Mouse (Mus musculus): ENCODE measurements around the gene Zbtb25.

Zbtb25 gene

GRCm38 (mm10) chr12:76369206-76369977 lies at the start of gene Zbtb25:
Gene Zbtb25, minus strand, starts transcription at chr12:76369602.
- peak; percentile 99 for DNase-seq

DNA sequence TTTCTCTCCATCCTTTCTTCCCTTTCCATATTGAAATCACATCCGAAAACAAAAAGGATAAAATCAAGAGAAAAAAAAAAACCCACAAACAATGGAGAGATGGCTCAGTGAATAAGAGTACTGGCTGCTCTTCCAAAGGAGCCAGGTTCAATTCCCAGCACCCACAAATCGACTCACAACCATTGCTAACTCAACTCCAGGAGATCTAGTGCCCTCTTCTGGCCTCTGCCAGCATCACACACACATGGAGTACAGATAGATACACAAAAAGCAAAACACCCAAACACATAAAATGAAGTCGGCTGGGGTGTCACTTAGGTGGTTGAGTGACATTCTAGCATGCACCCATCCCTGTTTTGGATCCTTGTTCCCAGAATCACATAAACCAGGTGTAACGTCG lies 48.9 kb upstream of the Zbtb25 start:
- DNase-seq, result no peak

- DNase-seq, result peak; percentile 95
Observed at GRCm38 (mm10) chr12:76417433-76417854, 48.0 kb upstream of the Zbtb25 start, which contains the start of gene Ppp1r36. Gene Ppp1r36, plus strand, starts transcription at chr12:76417538.

DNA sequence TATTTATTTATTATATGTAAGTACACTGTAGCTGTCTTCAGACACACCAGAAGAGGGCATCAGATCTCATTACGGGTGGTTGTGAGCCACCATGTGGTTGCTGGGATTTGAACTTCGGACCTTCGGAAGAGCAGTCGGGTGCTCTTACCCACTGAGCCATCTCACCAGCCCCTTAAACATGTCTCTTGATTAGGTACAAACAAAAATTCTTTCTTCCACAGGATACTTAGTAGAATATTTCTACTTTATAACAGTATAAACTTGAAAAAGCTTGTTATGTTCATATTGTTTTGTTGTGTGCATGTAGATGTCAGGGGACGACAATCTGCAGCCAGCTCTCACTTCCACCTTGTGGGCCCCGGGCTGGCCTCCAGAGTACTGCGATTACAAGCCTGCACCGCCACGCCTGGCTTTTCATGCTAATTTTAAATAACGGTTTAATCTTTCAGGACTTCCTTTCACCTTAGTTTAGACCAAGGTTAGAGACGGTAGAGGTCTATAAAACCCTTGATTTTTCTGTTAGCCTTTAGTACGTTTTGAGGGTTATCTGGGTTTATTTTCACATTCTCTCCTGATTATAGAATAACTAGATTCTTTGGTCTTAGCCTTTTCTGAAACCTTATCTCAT lies 46.1 kb upstream of the Zbtb25 start:
- DNase-seq, result no peak

DNA sequence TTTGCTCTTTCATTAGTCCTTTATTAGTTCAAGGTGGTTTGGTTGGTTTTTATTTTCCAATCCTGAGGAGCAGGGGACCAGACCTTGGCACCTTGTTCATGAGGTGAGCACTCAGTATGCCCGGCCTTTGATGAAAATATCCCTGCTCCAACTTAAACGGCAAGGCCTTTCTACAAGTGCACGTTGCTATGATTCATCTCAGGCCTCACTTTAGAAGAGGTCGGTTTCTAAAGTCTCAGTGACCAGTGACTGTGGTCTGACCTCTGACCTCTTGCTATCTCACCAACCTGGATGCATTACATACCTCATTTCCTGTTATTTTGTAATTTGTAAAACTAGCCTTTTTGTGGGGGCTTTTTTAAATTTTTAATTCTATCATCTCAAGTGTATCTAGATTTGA lies 39.8 kb upstream of the Zbtb25 start:
- peak; percentile 73 for DNase-seq

DNA sequence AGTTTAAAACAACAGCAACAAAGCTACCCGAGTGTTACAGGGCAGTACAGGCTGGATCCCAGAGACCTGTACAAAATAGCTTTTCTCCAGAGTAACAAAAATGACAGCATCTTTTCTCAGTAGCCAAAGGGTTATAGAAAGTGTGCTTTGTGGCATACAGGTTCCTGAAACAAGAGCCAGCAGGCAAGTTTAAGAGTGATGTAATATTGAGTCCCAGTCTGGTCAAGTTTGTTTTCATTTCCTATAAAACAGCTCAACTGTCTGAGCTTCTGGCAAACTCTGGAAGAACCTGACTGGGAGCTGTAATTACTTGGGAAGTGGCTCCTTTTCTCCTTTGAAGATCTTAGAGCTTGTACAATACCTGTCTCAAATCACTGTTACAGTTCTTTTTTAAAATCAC lies 37.8 kb upstream of the Zbtb25 start:
- no peak for DNase-seq

GRCm38 (mm10) chr12:76405971-76406370 lies 36.6 kb upstream of the Zbtb25 start:
- no peak for DNase-seq

DNA sequence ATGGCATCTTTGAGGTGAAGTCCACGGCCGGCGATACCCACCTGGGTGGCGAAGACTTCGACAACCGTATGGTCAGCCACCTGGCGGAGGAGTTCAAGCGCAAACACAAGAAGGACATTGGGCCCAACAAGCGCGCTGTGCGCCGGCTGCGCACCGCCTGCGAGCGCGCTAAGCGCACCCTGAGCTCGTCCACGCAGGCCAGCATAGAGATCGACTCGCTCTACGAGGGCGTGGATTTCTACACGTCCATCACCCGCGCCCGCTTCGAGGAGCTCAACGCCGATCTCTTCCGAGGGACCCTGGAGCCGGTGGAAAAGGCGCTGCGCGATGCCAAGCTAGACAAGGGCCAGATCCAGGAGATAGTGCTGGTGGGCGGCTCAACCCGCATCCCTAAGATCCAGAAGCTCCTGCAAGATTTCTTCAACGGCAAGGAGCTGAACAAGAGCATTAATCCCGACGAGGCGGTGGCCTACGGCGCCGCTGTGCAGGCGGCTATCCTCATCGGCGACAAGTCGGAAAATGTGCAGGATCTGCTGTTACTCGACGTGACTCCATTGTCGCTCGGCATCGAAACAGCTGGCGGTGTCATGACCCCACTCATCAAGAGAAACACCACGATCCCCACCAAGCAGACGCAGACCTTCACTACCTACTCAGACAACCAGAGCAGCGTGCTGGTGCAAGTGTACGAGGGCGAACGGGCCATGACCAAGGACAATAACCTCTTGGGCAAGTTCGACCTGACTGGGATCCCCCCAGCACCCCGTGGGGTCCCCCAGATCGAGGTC lies 36.0 kb upstream of the Zbtb25 start:
- peak; percentile 92 for DNase-seq

GRCm38 (mm10) chr12:76404836-76405182 lies 35.4 kb upstream of the Zbtb25 start:
- DNase-seq, result peak; percentile 94

- DNase-seq, result peak; percentile 100
Observed at GRCm38 (mm10) chr12:76403886-76404537, 34.6 kb upstream of the Zbtb25 start, which contains the start of gene Hspa2. Gene Hspa2, plus strand, starts transcription at chr12:76404176.

DNA sequence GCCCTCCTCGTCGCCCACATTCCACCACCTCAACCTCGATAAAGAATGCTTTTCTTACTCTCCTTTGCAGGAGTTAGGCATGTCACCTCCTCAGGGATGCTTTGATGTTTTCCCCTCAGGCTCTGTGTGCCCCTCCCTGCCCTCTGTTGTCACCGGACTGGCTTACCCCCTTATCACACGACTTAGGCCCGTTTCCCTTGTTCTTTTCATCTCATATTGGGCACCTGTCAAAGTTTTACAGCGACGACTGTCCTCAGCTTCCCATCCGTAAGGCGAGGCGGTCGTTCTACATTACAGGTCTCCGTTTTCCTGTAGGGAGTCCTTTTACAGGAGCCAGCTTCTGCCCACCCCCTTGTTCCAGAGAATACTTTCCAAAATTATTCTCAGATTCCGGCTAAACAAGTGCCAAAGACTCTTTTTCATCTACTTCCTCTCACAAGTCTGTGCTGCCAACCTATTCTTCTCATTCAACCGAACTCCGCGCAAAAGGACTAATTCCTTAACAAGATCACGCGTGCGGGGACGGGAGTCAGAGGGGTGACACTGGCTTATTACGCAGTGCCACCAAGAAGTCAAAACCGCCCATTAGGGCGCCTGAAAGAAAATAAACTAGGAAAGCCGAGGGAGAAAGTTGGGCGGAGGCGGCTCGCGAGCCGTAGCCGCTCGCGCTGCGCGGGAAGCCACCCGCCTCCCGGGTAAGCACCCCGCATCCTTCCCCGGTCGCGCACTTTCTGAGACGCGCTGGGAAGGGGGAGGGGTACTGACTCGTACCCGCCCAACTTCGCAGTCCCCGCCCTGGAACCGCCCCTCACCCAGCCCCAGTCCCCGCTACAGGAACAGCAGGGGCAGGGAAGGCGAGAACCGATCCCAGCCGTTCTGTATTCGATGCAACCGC lies 33.8 kb upstream of the Zbtb25 start:
- peak; percentile 93 for DNase-seq

- peak; percentile 27 for DNase-seq
Observed at GRCm38 (mm10) chr12:76401674-76402073, 32.3 kb upstream of the Zbtb25 start.

DNA sequence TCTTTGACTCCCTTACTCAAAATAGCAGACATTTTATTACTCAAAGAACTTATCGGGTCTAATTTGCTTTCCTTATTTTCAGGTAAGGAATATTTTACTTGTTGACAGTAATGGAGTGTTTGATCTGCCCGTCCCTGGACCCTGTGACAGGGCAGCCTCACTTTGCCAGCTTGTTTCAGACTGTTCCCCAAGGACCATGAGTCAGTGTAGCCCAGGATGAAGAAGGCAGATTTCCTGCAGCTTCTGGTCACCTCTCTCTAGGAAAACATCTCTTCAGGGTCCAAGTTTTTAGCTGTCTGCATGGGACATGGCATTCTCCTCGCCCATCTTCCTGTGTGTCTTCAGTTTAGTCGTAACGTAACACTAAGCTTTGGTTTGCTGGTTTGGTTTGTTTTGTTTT lies 27.9 kb upstream of the Zbtb25 start:
- DNase-seq, result peak; percentile 75

- DNase-seq, result no peak
Observed at GRCm38 (mm10) chr12:76392979-76393378, 23.6 kb upstream of the Zbtb25 start.

DNA sequence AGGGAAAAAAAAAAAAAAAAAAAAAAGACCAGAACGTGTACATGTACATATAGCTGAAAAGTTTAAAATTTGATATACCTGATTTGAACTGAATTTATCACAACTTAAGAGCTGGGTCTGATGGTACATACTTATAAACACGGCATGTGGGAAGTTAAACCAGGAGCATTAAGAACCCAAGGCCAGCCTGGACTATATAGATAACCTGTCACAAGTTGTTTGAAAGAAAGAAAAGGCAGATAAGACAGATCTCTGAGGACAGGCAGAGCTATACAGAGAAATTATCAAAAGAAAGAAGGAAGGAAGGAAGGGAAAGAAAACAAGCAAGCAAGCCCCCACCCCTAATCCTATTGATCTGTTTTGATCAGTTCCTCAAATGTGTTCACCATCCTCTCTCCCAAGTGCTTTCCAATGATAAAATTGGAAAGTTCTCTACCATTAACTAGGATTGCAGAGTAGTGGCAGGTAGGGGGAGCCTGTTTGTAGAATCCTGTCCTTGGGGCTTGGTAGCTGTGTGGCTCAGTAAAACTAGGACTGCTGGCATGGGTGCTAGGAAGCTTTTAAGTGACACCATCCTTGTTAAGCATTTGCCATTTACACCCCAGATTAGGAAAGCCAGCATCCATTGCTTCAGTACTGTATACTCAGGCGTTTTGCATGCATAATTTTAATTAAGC lies 22.3 kb upstream of the Zbtb25 start:
- DNase-seq, result peak; percentile 57

- DNase-seq, result peak; percentile 44
Observed at GRCm38 (mm10) chr12:76388794-76389193, 19.4 kb upstream of the Zbtb25 start.

- peak; percentile 36 for DNase-seq
Observed at GRCm38 (mm10) chr12:76385342-76385741, 15.9 kb upstream of the Zbtb25 start.

DNA sequence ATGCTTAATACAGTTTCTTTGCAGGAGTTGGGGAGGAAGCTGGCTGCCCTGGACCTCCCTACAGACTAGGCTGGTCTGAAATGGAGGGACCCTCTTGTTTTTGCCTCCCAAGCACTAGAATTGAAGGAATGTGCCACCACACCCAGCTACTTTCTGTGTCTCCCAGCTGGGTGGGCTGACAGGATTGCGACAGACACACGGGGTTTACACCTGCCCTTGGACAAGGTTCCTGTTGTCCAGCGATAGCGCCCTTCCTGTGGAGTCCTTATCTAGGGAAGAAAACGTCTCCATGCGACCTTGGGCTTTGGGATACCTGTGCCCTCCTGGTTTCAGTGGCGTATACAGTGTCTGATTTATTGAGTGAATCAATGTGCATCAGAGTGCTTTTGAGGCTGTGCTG lies 10.7 kb upstream of the Zbtb25 start:
- DNase-seq, result no peak

- no peak for DNase-seq
Observed at GRCm38 (mm10) chr12:76378556-76378955, 9.2 kb upstream of the Zbtb25 start.

DNA sequence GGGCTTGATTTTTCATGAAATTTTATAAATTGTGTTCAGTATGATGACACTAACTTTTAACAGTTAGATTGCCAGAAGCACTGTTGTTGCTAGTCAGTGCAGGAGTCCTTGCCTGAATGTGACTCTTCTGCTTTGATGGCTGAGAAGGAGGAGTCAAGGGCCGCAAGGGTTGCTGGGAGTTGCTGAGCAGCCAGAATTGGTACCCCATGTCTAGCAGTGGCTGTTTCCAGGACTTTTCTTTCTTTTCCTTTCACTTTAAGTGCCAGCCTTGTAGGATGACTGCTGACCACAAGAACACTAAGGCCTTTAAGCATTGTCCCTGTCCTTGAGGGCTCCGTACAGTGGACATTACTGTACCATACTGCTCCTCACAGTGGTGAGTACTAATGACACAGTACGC lies 8.3 kb upstream of the Zbtb25 start:
- no peak for DNase-seq

DNA sequence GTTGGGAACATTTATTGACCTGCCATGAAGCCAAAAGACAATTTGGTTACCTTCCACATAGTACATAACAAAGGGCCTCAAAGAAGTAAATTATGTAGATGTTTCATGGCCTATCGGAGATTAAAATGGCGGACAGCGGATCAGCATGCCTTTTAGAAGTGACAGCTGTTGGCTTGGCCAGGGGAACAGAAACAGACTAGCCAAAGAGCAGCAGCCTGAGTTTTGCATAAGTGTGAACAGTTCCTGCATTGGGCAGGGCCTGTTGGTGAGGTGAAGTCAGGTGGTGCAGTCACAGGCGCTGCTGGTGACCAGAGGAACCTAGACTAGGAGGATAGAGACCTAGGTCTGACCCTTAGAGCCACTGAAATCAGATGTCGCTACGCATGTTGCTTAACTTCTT lies 7.7 kb upstream of the Zbtb25 start:
- DNase-seq, result no peak

Data from heart, adult 11 months (tissue).